Mouse (Mus musculus) stomach, embryonic 14.5 days (tissue): ENCODE measurements at regions not wholly inside any gene's neighbourhood (a gene's known extent, or its start where the extent isn't known, plus 50 kb on each side); places are given as distances from the start of the nearest gene placed in this dataset.

Experiments used
- ATAC-seq: fragments of 200-750 bp; cut with Nextera tagmentation; 2 replicates; pipeline ENCODE4 v1.8.0; 2017; ENCODE audit warnings: low read depth, moderate TSS enrichment; ENCODE audit not compliant: insufficient number of reproducible peaks, insufficient read depth, low FRiP score
- H3K27ac ChIP-seq: fragments of 300-500 bp; sonication (generic); 2 replicates; pipeline ENCODE4 v1.5.1; 2014; ENCODE audit warnings: mild to moderate bottlenecking, low read length, moderate library complexity, mixed read lengths
- H3K27me3 ChIP-seq: fragments of 300-500 bp; sonication (generic); 2 replicates; pipeline ENCODE4 v1.6.1; 2014; ENCODE audit warnings: low read length, control low read depth, mixed read lengths; ENCODE audit not compliant: control insufficient read depth, insufficient read depth
- H3K36me3 ChIP-seq: fragments of 300-500 bp; sonication (generic); 2 replicates; pipeline ENCODE4 v1.6.1; 2014; ENCODE audit warnings: mild to moderate bottlenecking, control low read depth, low read length, moderate library complexity, mixed read lengths; ENCODE audit not compliant: control insufficient read depth, insufficient read depth
- H3K4me1 ChIP-seq: fragments of 300-500 bp; sonication (generic); 2 replicates; pipeline ENCODE4 v1.6.1; 2014; ENCODE audit warnings: low read length, control low read depth, mixed read lengths; ENCODE audit not compliant: control insufficient read depth, insufficient read depth
- H3K4me2 ChIP-seq: fragments of 300-500 bp; sonication (generic); replicated peaks from 2 replicates; pipeline ENCODE4 v1.6.1; 2014; ENCODE audit warnings: low read depth, low read length, control low read depth
- H3K4me3 ChIP-seq: fragments of 300-500 bp; sonication (generic); 2 replicates; pipeline ENCODE4 v1.5.1; 2014; ENCODE audit warnings: low read depth, low read length, control low read depth
- H3K9ac ChIP-seq: fragments of 300-500 bp; sonication (generic); replicated peaks from 2 replicates; pipeline ENCODE4 v1.6.1; 2014; ENCODE audit warnings: low read depth, mild to moderate bottlenecking, control low read depth, low read length, moderate library complexity, mixed read lengths
- H3K9me3 ChIP-seq: fragments of 300-500 bp; sonication (generic); 2 replicates; pipeline ENCODE4 v1.6.1; 2016; ENCODE audit warnings: low read depth, low read length, control low read depth; ENCODE audit not compliant: control insufficient read depth
- WGBS: fragments of 180-500 bp; shearing (Covaris S2); extraction: QIAGEN DNeasy Blood & Tissue Kit; methylation state at CpG from one replicate; pipeline ENCODE4 v1.1.7; 2014; 5-methylcytosine and 5-hydroxymethylcytosine counted together

DNA sequence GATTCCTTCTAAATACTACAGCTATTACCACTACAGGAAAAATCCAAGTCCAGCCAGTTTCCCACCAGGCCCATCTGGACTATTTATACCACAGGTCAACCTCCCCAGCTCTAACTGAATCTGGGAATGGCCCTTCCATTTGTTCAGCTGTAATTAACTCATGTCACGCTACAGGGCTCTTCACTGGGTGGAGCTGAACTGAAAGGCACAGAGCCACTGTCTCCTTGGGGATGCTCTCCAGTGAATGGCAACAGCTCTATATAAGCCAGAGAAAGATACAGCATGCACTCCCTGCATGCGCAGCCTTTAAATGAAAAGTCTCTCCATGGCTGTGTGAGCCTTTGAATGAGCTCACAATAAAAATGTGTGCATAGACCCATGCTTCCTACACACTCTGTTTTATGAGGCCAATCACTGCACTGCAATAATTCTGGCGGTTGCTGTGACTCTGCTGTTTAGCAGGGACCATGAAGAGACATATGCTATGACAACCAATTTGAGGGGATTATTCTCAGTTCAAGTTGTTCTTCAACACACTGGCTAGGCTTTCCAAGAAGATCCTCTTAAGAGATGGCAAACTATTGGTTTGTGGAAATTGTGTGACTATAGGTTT, 376.3 kb upstream of the Kif18a start:
- 83% methylated on average over 3 of the region's 3 CpGs for WGBS
- H3K36me3 ChIP-seq, result no peaks in the 10 kb centered on the region

GRCm38 (mm10) chr2:108913555-108913954, 367.0 kb upstream of the Kif18a start:
- no peaks in the 10 kb centered on the region for H3K27me3 ChIP-seq
- H3K4me1 ChIP-seq, result peaks cover 4% of the 10 kb centered on the region
- peak overlapping the region; percentile 35; the same call in 1 of the 2 replicates for H3K27ac ChIP-seq
- no peaks in the 10 kb centered on the region for H3K36me3 ChIP-seq
- H3K4me3 ChIP-seq, result no peak overlapping the region
- peak; percentile 51; the same call in 1 of the 2 replicates for ATAC-seq
- no peaks in the 10 kb centered on the region for H3K9me3 ChIP-seq
- no peak overlapping the region for H3K9ac ChIP-seq
- H3K4me2 ChIP-seq, result no peak overlapping the region
- 14% methylated on average over 2 of the region's 2 CpGs for WGBS

More for the DNA sequence above, 376.3 kb upstream of the Kif18a start:
- Histone ChIP-seq H3K9ac (no peak overlapping the region), H3K4me3 (no peak overlapping the region), H3K27me3 (no peaks in the 10 kb centered on the region), H3K27ac (no peak overlapping the region), H3K9me3 (no peaks in the 10 kb centered on the region), H3K4me1 (no peaks in the 10 kb centered on the region), H3K4me2 (no peak overlapping the region)
- no peak for ATAC-seq

GRCm38 (mm10) chr2:108913967-108914366, 366.6 kb upstream of the Kif18a start:
- Histone ChIP-seq H3K4me1 (peaks cover 4% of the 10 kb centered on the region), H3K4me3 (no peak overlapping the region), H3K4me2 (no peak overlapping the region), H3K27ac (peak overlapping the region; percentile 35; the same call in 1 of the 2 replicates), H3K27me3 (no peaks in the 10 kb centered on the region), H3K9ac (no peak overlapping the region), H3K36me3 (no peaks in the 10 kb centered on the region), H3K9me3 (no peaks in the 10 kb centered on the region)
- WGBS, result 27% methylated on average over 3 of the region's 3 CpGs
- ATAC-seq, result peak; percentile 46; the same call in 1 of the 2 replicates

DNA sequence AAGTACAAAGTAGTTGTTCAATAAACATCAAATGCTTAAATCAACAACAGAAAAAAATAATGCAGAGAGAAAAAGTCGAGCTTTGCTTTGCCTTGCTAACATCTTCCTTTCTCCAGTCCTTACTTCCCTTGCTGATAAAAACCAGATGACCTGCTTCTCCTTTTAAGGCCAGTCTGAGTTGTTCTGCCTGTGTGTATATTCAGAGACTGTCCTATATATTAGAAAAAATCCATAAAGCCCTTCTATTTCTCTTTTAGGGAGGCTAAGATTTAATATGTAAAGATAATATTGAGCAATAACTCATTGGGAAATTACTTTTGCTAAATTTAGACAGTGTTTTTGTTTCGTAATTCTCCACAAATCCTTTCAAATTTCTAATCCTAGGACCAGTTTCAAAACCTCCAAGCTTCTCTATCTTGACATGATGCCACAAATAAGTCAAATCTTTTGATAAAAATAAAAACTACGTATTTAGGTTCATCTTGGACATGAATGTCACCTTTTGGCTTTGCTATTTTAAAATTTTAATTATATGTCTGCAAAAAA, 361.0 kb upstream of the Kif18a start:
- Histone ChIP-seq H3K27me3 (no peaks in the 10 kb centered on the region), H3K4me1 (no peaks in the 10 kb centered on the region), H3K36me3 (no peaks in the 10 kb centered on the region), H3K9me3 (no peaks in the 10 kb centered on the region), H3K4me2 (no peak overlapping the region), H3K9ac (no peak overlapping the region), H3K4me3 (no peak overlapping the region), H3K27ac (no peak overlapping the region)
- 46% methylated on average over 3 of the region's 3 CpGs for WGBS
- ATAC-seq, result 0 out of 2 replicates have a peak, but pooled peaks have one; percentile 40

- no peak for ATAC-seq
- H3K36me3 ChIP-seq, result no peaks in the 10 kb centered on the region
- 56% methylated on average over 5 of the region's 5 CpGs for WGBS
- no peaks in the 10 kb centered on the region for H3K4me1 ChIP-seq
- no peak overlapping the region for H3K9ac ChIP-seq
- H3K27me3 ChIP-seq, result no peaks in the 10 kb centered on the region
- H3K9me3 ChIP-seq, result no peaks in the 10 kb centered on the region
- no peak overlapping the region for H3K4me2 ChIP-seq
- no peak overlapping the region for H3K27ac ChIP-seq
- H3K4me3 ChIP-seq, result no peak overlapping the region
Observed at GRCm38 (mm10) chr2:108920111-108920510, 360.4 kb upstream of the Kif18a start.

DNA sequence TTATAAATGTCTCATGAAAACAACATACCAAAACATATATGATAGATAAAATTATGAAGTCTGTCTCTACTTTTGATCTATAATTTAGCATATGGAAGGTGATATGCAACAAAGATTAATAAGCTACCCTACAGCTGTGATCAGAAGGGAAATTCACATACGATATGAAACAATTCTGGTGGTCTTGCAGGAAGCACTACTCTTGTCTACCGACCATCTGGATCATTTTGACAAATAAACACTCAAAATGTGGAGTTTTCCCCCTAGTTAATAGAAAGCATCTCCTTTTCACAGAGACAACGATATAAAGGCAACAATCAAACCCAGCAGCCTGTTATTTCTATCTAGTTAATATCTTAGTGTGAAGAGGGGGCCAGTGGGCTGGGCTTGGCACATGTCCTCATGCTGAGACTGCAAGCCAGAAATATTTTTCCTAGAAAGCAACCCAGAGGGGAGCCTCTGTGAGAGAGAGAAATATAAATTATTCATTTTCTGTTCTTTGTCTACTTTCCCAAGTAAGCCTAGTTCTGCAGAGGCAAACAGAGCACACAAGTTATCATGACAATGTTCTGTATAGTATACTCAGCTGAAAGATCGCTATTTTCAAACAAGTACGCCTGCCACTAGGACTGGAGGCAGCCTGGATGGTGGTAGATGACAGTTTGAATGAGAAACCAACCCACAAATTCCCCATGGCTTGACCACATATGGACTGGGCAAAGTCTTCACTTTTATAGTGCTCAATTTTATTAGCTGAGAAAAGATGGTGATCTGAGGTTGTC, 344.4 kb upstream of the Kif18a start:
- no peaks in the 10 kb centered on the region for H3K27me3 ChIP-seq
- ATAC-seq, result no peak; the same call in 1 of the 2 replicates
- no peaks in the 10 kb centered on the region for H3K36me3 ChIP-seq
- peaks cover 3% of the 10 kb centered on the region; the same call in 1 of the 2 replicates for H3K4me1 ChIP-seq
- no peak overlapping the region for H3K27ac ChIP-seq
- H3K4me3 ChIP-seq, result no peak overlapping the region
- WGBS, result 45% methylated on average over 5 of the region's 5 CpGs
- no peak overlapping the region for H3K4me2 ChIP-seq
- H3K9ac ChIP-seq, result no peak overlapping the region
- H3K9me3 ChIP-seq, result no peaks in the 10 kb centered on the region

DNA sequence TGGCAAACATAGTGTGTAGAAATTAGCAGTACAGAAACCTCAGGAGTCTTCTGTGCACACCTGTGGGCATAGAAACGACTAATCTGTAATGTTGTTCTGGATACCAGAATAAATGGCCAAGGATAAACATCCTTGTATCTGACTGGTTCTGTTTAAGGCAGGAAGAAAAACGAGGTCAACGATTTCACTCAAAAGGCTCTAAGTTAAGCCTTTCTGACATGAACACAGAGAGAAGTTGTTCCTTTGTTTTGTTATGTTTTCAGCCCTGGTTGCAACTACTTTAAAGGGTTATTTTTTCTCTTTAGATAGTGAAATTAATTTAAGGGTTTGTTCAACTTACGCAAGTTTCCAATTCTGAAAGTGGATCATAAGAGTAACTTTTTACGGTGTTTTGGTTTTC, 299.6 kb upstream of the Kif18a start:
- no peak for ATAC-seq
- no peaks in the 10 kb centered on the region for H3K9me3 ChIP-seq
- no peak overlapping the region for H3K27ac ChIP-seq
- no peak overlapping the region for H3K9ac ChIP-seq
- H3K4me3 ChIP-seq, result no peak overlapping the region
- H3K27me3 ChIP-seq, result no peaks in the 10 kb centered on the region
- H3K36me3 ChIP-seq, result no peaks in the 10 kb centered on the region
- 83% methylated on average over 5 of the region's 5 CpGs for WGBS
- no peak overlapping the region for H3K4me2 ChIP-seq
- H3K4me1 ChIP-seq, result no peaks in the 10 kb centered on the region

GRCm38 (mm10) chr2:109016223-109016622, 264.3 kb upstream of the Kif18a start:
- ATAC-seq, result peak; percentile 56; the same call in 1 of the 2 replicates
- H3K27me3 ChIP-seq, result no peaks in the 10 kb centered on the region
- WGBS, result 44% methylated on average over 1 of the region's 1 CpGs

More at GRCm38 (mm10) chr2:109016223-109016622, 264.3 kb upstream of the Kif18a start:
- H3K27ac ChIP-seq, result no peak overlapping the region
- H3K4me2 ChIP-seq, result no peak overlapping the region
- no peak overlapping the region for H3K4me3 ChIP-seq
- no peaks in the 10 kb centered on the region for H3K4me1 ChIP-seq
- no peaks in the 10 kb centered on the region for H3K9me3 ChIP-seq
- no peaks in the 10 kb centered on the region for H3K36me3 ChIP-seq
- no peak overlapping the region for H3K9ac ChIP-seq
